Mouse (Mus musculus) midbrain, embryonic 12.5 days (tissue): ENCODE measurements around the gene Map3k3. TPM values are rescaled to one million over a fixed set of nuclear protein-coding genes. Genes with fewer than 3 reads are reported as not detected.

Experiments
- ATAC-seq: fragments of 200-750 bp; cut with Nextera tagmentation; 2 replicates; pipeline ENCODE4 v1.8.0; 2017; ENCODE audit warnings: low read depth, moderate TSS enrichment, moderate library complexity; ENCODE audit not compliant: low FRiP score
- H3K27ac ChIP-seq: fragments of 300-500 bp; sonication (generic); replicated peaks from 2 replicates; pipeline ENCODE4 v1.5.1; 2016; ENCODE audit warnings: mild to moderate bottlenecking
- H3K27me3 ChIP-seq: fragments of 300-500 bp; sonication (generic); 2 replicates; pipeline ENCODE4 v1.6.1; 2016; ENCODE audit warnings: mild to moderate bottlenecking
- H3K36me3 ChIP-seq: fragments of 300-500 bp; sonication (generic); 2 replicates; pipeline ENCODE4 v1.6.1; 2016
- H3K4me1 ChIP-seq: fragments of 300-500 bp; sonication (generic); 2 replicates; pipeline ENCODE4 v1.6.1; 2016
- H3K4me2 ChIP-seq: fragments of 300-500 bp; sonication (generic); replicated peaks from 2 replicates; pipeline ENCODE4 v1.6.1; 2016; ENCODE audit warnings: mild to moderate bottlenecking, moderate library complexity
- H3K4me3 ChIP-seq: fragments of 300-500 bp; sonication (generic); 2 replicates; pipeline ENCODE4 v1.5.1; 2016; ENCODE audit warnings: mild to moderate bottlenecking
- H3K9ac ChIP-seq: fragments of 300-500 bp; sonication (generic); replicated peaks from 2 replicates; pipeline ENCODE4 v1.6.1; 2016; ENCODE audit warnings: mild to moderate bottlenecking, moderate library complexity
- H3K9me3 ChIP-seq: fragments of 300-500 bp; sonication (generic); 2 replicates; pipeline ENCODE4 v1.6.1; 2016; ENCODE audit warnings: mild to moderate bottlenecking
- WGBS: fragments of 180-500 bp; shearing (Covaris S2); methylation state at CpG from one replicate; pipeline ENCODE4 v1.1.7; 2016; 5-methylcytosine and 5-hydroxymethylcytosine counted together
- polyA plus RNA-seq: library from polyadenylated mRNA; unstranded; fragments of >200 nt; fragmentation: Nextera tagmentation; extraction: Ambion mirVana; gene quantifications from 2 replicates; pipeline ENCODE4 v1.2.1, GENCODE M21; 2016

The Map3k3 gene
- polyA plus RNA-seq, 1 experiment from 2014 or later, result 25.4 TPM

DNA sequence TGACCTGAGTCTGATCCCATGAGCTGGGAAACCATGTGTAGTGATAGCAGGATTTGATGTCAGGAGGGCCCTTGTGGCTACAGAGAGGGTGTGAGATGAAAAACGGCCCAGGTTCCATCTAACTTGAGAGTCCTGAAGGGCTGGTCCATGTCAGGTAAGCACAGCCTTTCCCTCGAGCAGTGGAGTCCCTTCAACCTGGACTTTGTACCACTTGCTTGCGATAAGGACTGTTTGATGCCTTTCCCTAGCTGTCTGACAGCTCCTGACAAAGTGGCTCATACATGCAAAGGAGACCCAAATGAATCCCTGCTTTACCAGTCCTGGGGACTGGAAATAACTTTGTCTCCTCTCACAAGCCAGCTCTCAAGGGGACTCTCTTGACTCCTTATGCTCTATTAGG lies 66.8 kb downstream of the Map3k3 start:
- Histone ChIP-seq H3K9me3 (no peaks in the 10 kb centered on the region), H3K27me3 (no peaks in the 10 kb centered on the region), H3K4me3 (no peak overlapping the region), H3K4me1 (no peaks in the 10 kb centered on the region), H3K4me2 (no peak overlapping the region), H3K36me3 (peaks cover 78% of the 10 kb centered on the region), H3K27ac (no peak overlapping the region), H3K9ac (no peak overlapping the region)
- 98% methylated on average over 3 of the region's 3 CpGs for WGBS
- ATAC-seq, result no peak

DNA sequence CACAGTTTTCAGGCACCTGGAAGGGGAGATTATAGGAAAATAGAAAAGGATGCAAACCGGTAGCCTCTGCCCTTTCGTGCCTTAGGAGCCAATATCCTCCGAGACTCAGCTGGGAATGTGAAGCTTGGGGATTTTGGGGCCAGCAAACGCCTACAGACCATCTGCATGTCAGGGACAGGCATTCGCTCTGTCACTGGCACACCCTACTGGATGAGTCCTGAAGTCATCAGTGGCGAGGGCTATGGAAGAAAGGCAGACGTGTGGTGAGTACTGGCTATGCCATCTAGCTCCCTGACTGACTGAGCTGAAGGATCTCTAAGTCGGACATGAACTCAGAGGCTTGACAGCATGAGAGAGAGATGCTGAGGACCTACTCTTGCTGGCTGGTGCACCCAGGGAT lies 67.7 kb downstream of the Map3k3 start:
- Histone ChIP-seq H3K4me2 (no peak overlapping the region), H3K27ac (no peak overlapping the region), H3K4me1 (no peaks in the 10 kb centered on the region), H3K27me3 (no peaks in the 10 kb centered on the region), H3K36me3 (peaks cover 86% of the 10 kb centered on the region), H3K4me3 (no peak overlapping the region), H3K9ac (no peak overlapping the region; the same call in 1 of the 2 replicates), H3K9me3 (no peaks in the 10 kb centered on the region)
- no peak for ATAC-seq
- 82% methylated on average over 8 of the region's 8 CpGs for whole genome bisulfite sequencing

DNA sequence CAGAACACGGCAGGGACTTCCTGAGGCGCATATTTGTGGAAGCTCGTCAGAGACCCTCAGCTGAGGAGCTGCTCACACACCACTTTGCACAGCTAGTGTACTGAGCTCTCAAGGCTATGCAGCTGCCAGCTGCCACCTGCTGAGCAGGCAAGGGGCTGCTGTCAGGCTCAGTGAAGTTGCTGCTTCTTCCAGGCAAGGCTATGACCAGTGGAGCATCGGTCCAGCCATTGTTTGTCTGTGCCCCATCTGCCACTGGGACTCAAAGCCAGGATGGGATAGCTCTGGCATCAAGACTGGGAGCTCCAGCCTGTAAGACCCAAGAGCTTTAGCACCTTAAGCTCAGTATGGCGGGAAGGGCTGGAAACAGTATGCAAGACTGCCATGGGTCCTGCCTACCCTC lies 69.7 kb downstream of the Map3k3 start:
- no peak overlapping the region for H3K4me3 ChIP-seq
- H3K27me3 ChIP-seq, result no peaks in the 10 kb centered on the region
- H3K4me2 ChIP-seq, result no peak overlapping the region
- no peak overlapping the region for H3K9ac ChIP-seq
- H3K36me3 ChIP-seq, result peaks cover 80% of the 10 kb centered on the region
- no peaks in the 10 kb centered on the region for H3K9me3 ChIP-seq
- H3K4me1 ChIP-seq, result peaks cover 14% of the 10 kb centered on the region
- peak overlapping the region; percentile 31; the same call in 1 of the 2 replicates for H3K27ac ChIP-seq
- 81% methylated on average over 5 of the region's 5 CpGs for WGBS
- no peak for ATAC-seq

DNA sequence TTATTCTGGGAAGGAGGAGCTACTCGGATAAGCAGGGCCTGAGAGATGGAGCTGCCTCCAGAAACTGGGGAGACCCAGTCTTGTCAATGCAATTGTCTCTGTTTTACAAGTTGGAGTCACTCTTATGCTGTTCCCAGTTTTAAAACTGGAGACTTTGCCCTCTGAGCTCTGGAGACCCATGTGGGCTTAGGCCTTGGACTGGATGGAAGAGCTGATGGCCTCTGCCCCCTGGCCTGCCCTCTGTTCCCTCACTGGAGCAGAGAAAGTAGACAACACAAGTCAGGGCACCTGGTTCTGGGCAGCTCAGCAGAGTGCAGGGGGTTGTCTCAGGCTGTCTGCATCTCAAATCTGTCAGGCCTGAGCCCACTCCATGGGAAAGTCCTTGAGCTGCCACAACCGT lies 70.4 kb downstream of the Map3k3 start:
- no peak overlapping the region for H3K9ac ChIP-seq
- H3K4me2 ChIP-seq, result no peak overlapping the region
- peaks cover 18% of the 10 kb centered on the region for H3K4me1 ChIP-seq
- 68% methylated on average over 2 of the region's 2 CpGs for whole genome bisulfite sequencing
- peak overlapping the region; percentile 31; the same call in 1 of the 2 replicates for H3K27ac ChIP-seq
- no peak for ATAC-seq
- no peaks in the 10 kb centered on the region for H3K9me3 ChIP-seq
- no peak overlapping the region for H3K4me3 ChIP-seq
- H3K27me3 ChIP-seq, result no peaks in the 10 kb centered on the region
- H3K36me3 ChIP-seq, result peaks cover 73% of the 10 kb centered on the region

GRCm38 (mm10) chr11:106155761-106156160 lies 71.3 kb downstream of the Map3k3 start:
- 80% methylated on average over 3 of the region's 3 CpGs for WGBS
- Histone ChIP-seq H3K9me3 (no peaks in the 10 kb centered on the region), H3K4me1 (peaks cover 21% of the 10 kb centered on the region)

DNA sequence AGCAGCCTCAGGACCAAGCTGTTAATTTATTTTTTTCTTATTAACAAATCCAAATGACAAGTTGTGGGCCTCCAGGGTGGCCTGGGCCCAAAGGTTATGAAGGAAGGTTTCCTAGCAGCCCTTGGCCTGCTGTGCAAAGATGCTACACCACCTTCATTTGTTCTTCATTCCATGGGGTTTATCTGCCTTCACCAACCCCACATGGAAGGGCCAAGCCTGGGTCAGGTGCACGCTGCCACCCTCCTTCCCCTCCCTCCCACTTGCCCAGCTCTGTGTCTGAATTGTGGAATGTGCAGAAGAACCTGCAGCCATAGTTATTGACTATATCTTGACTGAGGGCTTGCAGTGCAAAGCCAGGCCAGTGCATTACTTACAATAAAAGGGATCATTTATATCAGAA lies 71.8 kb downstream of the Map3k3 start:
- Histone ChIP-seq H3K4me3 (no peak overlapping the region), H3K4me1 (peaks cover 26% of the 10 kb centered on the region), H3K9me3 (no peaks in the 10 kb centered on the region), H3K27me3 (no peaks in the 10 kb centered on the region), H3K27ac (no peak overlapping the region), H3K9ac (no peak overlapping the region), H3K36me3 (peaks cover 59% of the 10 kb centered on the region), H3K4me2 (no peak overlapping the region)
- ATAC-seq, result no peak
- WGBS, result 83% methylated on average over 1 of the region's 1 CpGs

More at GRCm38 (mm10) chr11:106155761-106156160, 71.3 kb downstream of the Map3k3 start:
- Histone ChIP-seq H3K4me2 (no peak overlapping the region), H3K4me3 (no peak overlapping the region), H3K27ac (no peak overlapping the region), H3K9ac (no peak overlapping the region), H3K36me3 (peaks cover 64% of the 10 kb centered on the region), H3K27me3 (no peaks in the 10 kb centered on the region)
- ATAC-seq, result no peak

- H3K36me3 ChIP-seq, result peaks cover 50% of the 10 kb centered on the region
- H3K4me3 ChIP-seq, result no peak overlapping the region
- ATAC-seq, result no peak
- WGBS, result 94% methylated on average over 7 of the region's 7 CpGs
- no peak overlapping the region for H3K27ac ChIP-seq
- H3K9ac ChIP-seq, result no peak overlapping the region
- H3K4me2 ChIP-seq, result no peak overlapping the region
- no peaks in the 10 kb centered on the region for H3K9me3 ChIP-seq
- H3K27me3 ChIP-seq, result no peaks in the 10 kb centered on the region
- peaks cover 32% of the 10 kb centered on the region for H3K4me1 ChIP-seq
These were observed 72.7 kb downstream of the Map3k3 start for GRCm38 (mm10) chr11:106157154-106157553.

DNA sequence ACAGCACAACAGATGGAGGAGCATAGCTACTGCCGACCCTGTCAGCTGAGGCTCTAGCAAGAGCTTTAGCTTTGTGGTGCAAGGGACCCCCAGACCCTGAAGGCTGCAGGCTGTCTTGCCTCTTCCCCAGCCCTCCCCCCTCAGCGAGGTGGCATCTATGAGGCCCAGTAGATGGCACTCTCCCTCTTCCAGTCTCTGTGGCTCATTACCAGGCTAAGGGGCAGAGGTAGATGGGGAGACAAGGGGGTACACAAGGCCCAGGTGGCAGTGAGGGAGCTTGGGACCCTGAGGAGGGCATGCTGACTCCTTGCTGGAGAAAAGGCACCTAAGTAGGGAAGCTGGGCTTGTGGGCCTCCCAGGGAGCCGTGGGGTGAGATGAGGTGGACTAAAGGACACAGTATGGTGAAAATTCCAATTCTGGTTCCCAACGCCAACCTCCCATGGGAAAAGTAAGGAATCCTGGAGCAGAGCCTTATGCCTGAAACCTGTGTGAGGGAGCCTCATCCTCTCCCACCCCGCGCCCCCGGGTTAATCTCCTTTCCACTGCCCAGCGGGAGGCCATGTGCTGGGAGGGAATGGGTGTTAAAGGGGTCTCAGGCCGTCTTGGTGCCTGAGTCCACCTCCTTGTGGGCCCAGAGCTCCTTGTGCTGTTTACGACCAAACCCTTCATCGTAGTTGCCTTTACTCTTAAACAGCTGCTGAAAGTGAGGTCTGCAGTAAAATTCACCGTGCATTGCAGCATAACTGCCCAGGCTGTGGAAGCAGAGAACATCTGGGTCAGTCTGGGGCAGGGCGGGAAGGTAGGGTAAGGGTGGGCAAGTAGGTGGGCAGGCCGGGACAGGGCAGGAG lies 73.9 kb downstream of the Map3k3 start:
- Histone ChIP-seq H3K4me1 (peaks cover 32% of the 10 kb centered on the region), H3K9ac (peak overlapping the region; percentile 92), H3K36me3 (peaks cover 40% of the 10 kb centered on the region), H3K4me2 (peak overlapping the region; percentile 95), H3K27me3 (no peaks in the 10 kb centered on the region), H3K4me3 (peak overlapping the region; percentile 87), H3K27ac (peak overlapping the region; percentile 96), H3K9me3 (no peaks in the 10 kb centered on the region)
- WGBS, result 54% methylated on average over 14 of the region's 14 CpGs
- ATAC-seq, result no peak

- H3K4me2 ChIP-seq, result peak overlapping the region; percentile 95
- no peak for ATAC-seq
- peak overlapping the region; percentile 92 for H3K9ac ChIP-seq
- H3K9me3 ChIP-seq, result no peaks in the 10 kb centered on the region
- peak overlapping the region; percentile 96 for H3K27ac ChIP-seq
- peak overlapping the region; percentile 87 for H3K4me3 ChIP-seq
- H3K36me3 ChIP-seq, result peaks cover 41% of the 10 kb centered on the region
- WGBS, result 46% methylated on average over 9 of the region's 9 CpGs
- peaks cover 32% of the 10 kb centered on the region for H3K4me1 ChIP-seq
- no peaks in the 10 kb centered on the region for H3K27me3 ChIP-seq
These were observed 74.5 kb downstream of the Map3k3 start for GRCm38 (mm10) chr11:106158930-106159215.

DNA sequence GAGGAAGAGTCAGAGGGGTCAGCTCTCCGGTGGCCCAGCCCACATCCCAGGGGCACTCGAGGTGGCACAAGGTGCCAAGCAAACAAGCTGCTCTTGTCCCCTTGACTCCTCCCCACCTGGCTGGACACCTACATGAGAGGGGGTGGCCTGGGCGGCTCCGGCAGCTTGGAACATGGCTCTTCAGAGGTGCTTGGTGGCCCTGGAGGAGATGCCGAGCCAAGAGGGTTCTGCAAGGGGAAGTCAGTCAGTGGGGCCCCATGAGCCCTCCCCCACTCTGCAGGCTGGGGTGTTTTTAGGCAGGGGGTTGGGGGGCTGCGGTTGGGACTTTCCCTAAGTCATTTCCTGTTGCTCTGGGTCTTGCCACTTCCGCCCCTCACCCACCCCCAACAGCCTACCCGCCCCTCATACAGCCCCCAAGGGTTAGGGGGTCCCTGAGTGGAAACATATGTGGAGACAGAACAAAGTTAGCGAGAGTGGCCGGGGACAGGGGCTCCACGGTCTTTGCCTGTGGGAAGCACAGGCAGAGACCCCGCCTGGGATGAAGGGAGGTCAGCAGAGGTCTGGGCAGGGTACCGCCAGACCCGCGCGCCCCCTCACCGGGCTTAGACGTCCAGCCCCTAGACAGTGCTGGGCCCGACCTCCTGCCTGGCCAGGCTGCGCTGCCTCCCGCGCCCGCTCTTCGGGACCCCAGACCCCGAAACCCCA lies 75.0 kb downstream of the Map3k3 start:
- Histone ChIP-seq H3K4me2 (peak overlapping the region; percentile 95), H3K36me3 (peaks cover 41% of the 10 kb centered on the region), H3K4me1 (peaks cover 32% of the 10 kb centered on the region), H3K9ac (peak overlapping the region; percentile 92), H3K27me3 (no peaks in the 10 kb centered on the region), H3K4me3 (peak overlapping the region; percentile 87), H3K9me3 (no peaks in the 10 kb centered on the region), H3K27ac (peak overlapping the region; percentile 96)
- under 1% methylated on average over 25 of the region's 25 CpGs for WGBS
- ATAC-seq, result peak; percentile 78

DNA sequence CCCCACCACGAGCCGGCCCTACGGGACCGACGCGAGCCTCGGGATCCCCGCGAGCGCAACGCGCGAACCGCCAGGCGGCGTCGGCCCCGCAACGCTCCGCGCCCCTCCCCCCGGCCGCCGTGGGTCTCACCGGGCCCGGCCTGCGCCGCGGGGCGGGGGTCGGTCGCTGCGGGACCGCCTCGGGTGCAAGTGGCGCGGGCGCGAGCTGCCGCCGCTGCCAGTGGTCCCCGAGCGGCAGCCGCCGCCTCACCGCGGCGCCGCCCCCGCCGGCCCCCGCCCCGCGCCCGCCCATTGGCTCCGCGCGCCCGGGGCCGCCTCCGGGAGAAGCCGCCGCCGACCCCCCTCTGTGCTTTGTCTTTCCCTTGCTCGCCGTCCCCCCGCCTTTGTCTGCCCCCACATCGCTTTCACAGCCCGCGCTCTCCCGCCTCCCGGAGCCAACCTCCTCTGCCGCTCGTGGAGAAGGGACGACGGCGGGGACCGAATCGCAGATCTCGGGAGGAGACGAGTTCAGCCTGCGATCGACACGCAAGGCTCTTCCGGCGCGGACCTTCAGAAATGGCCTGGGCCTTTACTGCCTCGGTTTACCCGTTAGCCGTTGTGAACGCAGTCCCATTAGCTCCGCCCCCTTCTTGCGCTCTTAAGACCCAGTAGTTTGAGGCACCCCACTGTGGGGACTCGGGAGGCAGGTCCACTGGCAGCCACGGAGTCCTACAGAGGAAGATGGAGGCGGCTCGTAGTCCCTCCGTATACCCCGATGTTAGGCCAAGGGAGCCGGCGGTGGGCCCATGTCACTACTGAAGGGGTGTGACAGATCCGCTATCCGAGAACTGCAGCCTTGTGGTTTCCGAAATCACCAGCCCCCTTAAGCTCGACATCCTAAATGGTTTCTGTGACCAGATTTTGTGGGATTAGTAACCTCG lies 75.8 kb downstream of the Map3k3 start:
- ATAC-seq, result peak; percentile 64
- H3K9me3 ChIP-seq, result no peaks in the 10 kb centered on the region
- H3K9ac ChIP-seq, result peak overlapping the region; percentile 92
- no peaks in the 10 kb centered on the region for H3K27me3 ChIP-seq
- H3K36me3 ChIP-seq, result peaks cover 42% of the 10 kb centered on the region
- peaks cover 32% of the 10 kb centered on the region for H3K4me1 ChIP-seq
- WGBS, result under 1% methylated on average over 105 of the region's 106 CpGs
- peak overlapping the region; percentile 95 for H3K4me2 ChIP-seq
- peak overlapping the region; percentile 87 for H3K4me3 ChIP-seq
- H3K27ac ChIP-seq, result peak overlapping the region; percentile 96
